Mouse (Mus musculus) urinary bladder, adult 2 months (tissue): Measurements from ENCODE around the gene Dgcr8. TPM values are rescaled to one million over a fixed set of nuclear protein-coding genes. Genes with fewer than 3 reads are reported as not detected.
A peak's percentile ranks its signal among the peaks of the same experiment; 100 is the strongest.
"Not testable (repeated sequence)": the region's sequence is repeated elsewhere in the genome, so short reads cannot be mapped to it uniquely, and the experiment has no call there.

Experiments
- DNase-seq: peaks from one replicate; pipeline ENCODE4 v3.0.0; 2022; ENCODE audit warnings: low spot score
- polyA plus RNA-seq: library from polyadenylated mRNA; depleted of rRNA; stranded (reverse); fragments of >200 nt; gene quantifications from 2 replicates; pipeline ENCODE4 v1.2.3, GENCODE M21; 2012; rRNA removed

The Dgcr8 gene
- polyA plus RNA-seq: 24.7 and 25.8 TPM in 2 replicates

DNA sequence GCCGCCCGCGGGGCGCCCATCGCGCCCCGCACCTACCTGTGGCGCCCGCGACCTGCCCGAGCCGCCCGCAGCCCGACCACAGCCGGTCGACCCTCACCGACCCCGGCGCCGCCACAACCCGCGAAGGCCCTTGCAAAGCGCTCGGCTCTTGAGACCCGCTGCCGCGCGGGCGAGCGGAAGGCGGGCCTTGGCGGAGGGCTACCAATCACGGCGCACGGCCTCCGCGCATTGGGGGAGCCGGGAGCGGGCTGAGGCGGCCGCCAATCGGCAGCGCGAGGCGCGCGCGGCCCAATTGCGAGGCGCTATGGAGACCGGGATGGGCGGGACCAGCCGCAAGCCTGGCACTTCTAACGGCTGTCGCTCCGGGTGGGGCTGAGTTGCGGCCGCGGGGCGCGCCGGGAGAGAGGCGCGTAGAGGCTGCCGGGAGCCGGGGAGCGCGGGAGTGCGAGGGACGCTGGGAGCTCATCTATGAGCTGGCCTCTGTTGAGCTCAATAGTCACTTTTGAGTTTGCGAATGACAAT lies at the start of gene Dgcr8:
Dgcr8 (minus strand) TSS at position 180 of the 522 bp plus-strand sequence.
- DNase-seq: peak; percentile 98

GRCm38 (mm10) chr16:18337261-18337660 lies 48.2 kb upstream of the Dgcr8 start:
- DNase-seq: no peak

DNA sequence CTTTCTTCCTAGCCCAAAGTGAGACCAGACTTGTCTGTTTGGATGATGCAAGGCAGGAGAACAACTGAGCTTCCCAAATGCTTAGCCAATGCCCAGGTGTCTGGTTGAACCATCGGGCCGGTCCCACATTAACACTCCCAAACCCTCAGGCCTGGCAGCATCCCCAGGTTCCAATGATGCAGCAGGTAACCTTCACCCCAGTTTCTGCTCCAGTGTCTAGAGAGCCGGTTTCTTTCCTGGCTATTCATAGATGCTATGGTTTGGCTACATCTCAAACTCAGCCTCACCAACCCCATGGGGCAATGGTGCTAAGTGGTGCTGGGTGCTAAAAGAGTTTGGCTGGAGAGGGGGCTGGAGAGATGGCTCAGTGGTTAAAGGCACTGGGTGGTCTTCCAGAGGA lies 46.9 kb upstream of the Dgcr8 start:
- DNase-seq: no peak

DNA sequence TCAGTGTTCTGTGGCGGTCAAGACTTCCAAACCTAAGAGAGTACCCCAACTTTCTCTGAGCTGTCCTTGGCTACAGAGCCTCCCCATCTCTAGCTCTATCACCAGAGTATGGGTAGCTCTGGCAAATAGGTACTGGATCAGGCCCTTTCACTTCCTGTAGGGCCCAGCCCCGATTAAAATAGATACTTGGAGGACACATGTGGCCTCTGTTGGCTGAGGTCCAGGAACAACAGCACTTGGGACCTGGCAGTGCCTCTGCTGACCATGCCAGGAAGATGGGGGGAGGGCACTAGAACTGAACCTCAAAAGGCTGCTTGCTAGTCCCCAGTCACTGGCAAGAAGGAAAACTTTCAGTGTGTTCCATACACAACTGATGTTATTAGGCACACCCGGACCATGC lies 44.9 kb upstream of the Dgcr8 start:
- no peak for DNase-seq

- no peak for DNase-seq
These were observed 39.5 kb upstream of the Dgcr8 start for GRCm38 (mm10) chr16:18328524-18328923.

DNA sequence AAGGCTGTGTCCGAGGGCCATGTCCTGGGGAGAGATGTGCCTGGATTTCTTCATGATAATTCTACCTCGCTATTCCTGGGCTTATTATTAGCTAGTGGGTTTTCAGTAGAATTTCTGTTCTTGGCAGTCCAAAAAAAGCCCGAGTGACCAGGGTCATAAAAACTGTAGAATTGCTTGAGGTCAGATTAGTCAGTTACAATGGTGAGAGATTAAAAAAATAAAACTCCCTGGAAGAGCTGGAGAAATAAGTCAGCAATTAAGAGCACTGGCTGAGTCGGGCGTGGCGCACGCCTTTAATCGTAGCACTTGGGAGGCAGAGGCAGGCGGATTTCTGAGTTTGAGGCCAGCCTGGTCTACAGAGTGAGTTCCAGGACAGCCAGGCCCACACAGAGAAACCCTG lies 38.9 kb upstream of the Dgcr8 start:
- no peak for DNase-seq

GRCm38 (mm10) chr16:18325741-18326140 lies 36.7 kb upstream of the Dgcr8 start:
- no peak for DNase-seq

- no peak for DNase-seq
These were observed 35.0 kb upstream of the Dgcr8 start for GRCm38 (mm10) chr16:18324031-18324430.

- DNase-seq: no peak
These were observed 34.4 kb upstream of the Dgcr8 start for GRCm38 (mm10) chr16:18323460-18323859.

GRCm38 (mm10) chr16:18321443-18321842 lies 32.4 kb upstream of the Dgcr8 start:
- DNase-seq: no peak

DNA sequence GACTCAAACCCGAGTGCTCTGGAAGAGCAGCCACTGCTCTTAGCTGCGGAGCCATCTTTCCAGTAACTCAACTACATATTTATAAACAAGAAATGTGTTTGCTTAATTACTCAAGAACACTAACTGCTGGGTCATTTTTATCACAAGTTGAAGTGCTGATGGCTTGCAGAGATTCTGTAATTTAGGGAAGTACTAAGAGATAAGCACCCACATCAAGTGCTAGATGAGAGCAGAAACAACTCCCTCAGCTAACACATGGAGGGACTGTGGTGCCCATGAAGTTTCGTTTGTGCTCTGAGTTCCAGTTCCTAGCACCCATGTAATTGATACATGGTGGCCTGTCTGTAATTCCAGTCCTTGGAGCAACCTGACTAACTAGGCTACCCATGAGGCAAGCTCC lies 29.9 kb upstream of the Dgcr8 start:
- DNase-seq: no peak

DNA sequence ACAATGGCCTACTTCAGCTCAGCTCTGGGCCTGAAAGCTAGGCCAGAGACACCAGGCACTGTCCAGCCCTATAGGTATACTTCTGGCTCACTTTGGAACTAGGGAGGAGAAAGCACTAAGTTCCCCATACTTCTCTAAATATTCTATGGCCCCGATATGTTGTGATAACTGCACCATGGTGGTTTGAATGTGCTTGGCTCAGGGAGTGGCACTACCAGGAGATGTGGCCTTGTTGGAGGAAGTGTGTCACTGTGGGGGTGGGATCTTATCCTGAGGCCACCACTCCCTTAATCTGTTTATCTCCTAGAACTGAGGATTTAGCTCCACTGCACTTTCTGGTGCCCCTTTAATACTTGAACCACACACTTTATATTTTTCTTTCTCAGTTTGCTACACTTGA lies 19.1 kb upstream of the Dgcr8 start:
- no peak for DNase-seq

DNA sequence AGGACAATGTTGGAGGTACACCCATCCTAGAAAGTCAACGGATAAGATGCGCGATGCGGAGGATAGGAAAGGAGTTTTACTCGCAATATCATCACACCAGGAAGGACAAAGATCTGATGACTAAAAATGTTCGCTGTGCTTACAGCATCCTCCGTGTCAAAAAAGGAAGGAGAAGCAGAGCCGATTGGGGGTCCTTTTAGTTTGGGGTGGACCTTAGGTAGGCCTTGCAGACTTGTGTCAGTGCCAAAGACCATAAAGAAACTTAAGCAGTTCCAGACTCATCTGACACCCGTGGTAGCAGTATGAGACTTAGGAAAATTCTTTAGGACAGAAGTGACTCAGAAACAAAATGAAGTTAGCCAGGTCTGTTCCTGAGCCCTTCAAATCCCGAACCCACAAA lies 568 bp upstream of the Dgcr8 start:
- DNase-seq: not testable (repeated sequence)

DNA sequence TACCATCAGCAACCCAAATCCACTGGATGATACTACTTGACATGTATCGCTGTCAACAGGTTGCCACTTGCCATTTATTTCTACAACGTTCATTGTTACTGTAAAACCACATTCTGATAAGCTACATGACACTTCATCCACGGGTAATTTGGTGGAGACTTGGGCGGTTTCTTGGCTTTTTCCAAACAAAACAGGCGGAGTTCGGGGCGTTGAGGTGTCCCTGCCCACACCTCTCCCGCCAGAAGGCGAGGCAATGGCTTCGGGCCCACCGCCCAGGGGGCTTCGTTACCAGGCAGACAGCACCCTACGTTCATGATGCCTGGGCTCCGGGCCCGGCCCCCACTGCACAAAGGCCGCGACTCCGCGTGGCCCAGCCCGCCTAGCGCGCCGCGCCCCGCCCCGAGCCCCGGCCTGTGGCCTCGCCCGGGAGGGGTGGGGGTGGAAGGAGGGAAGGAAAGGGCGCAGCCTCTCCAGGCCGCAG lies 425 bp downstream of the Dgcr8 start:
- no peak for DNase-seq

DNA sequence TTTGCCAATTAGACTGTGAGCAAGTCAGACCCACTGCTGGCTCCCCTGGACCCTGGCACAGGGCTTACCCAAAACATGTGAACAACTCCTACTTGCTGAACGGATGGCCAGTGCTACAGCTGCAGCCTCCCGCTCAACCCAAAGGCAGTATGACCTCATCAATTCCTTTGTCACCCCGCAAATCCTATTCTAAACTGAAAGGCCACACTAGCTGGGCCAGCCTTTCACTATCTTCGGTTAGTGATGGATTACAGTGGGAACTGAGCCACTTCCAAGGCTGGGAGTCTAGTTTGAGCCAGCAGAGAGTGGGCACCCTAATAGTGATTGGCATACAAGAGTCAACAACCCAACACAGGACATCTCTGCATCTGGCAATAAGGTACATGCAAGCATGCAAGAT lies 880 bp downstream of the Dgcr8 start:
- no peak for DNase-seq

- no peak for DNase-seq
These were observed 13.9 kb downstream of the Dgcr8 start for GRCm38 (mm10) chr16:18275166-18275565.

GRCm38 (mm10) chr16:18268182-18268581 lies 20.9 kb downstream of the Dgcr8 start:
- DNase-seq: no peak

- DNase-seq: no peak
These were observed 24.0 kb downstream of the Dgcr8 start for GRCm38 (mm10) chr16:18265024-18265423.

GRCm38 (mm10) chr16:18258221-18258620 lies 30.8 kb downstream of the Dgcr8 start, which contains the start of gene Gm49776:
TSS of gene Gm49776 (minus strand) at chr16:18258321.
- DNase-seq: no peak

GRCm38 (mm10) chr16:18253866-18254265 lies 35.2 kb downstream of the Dgcr8 start:
- DNase-seq: no peak

- DNase-seq: no peak
These were observed 36.3 kb downstream of the Dgcr8 start for GRCm38 (mm10) chr16:18252736-18253135.

GRCm38 (mm10) chr16:18250828-18251790 lies 37.9 kb downstream of the Dgcr8 start:
- no peak for DNase-seq

GRCm38 (mm10) chr16:18250231-18250630 lies 38.8 kb downstream of the Dgcr8 start:
- no peak for DNase-seq
